Mouse (Mus musculus) cerebellum, adult 2 months (tissue): ENCODE measurements around the gene Upp2.

Source experiments
- CTCF ChIP-seq: fragments of 200-500 bp; IDR thresholded peaks from 2 replicates; pipeline ENCODE4 v1.5.1; 2011; ENCODE audit warnings: low read depth, mild to moderate bottlenecking, control low read depth, low read length, moderate library complexity, borderline replicate concordance; ENCODE audit not compliant: insufficient read depth
- POLR2A ChIP-seq: fragments of 200-500 bp; IDR thresholded peaks from 2 replicates; pipeline ENCODE4 v1.6.1; 2011; ENCODE audit warnings: low read length, control low read depth, borderline replicate concordance; ENCODE audit not compliant: insufficient read depth

- no peak for TF ChIP-seq POLR2A
- TF ChIP-seq CTCF = no peak
These were observed 34.7 kb upstream of the Upp2 start for GRCm38 (mm10) chr2:58532260-58532850.
